Mouse (Mus musculus) midbrain, postnatal 0 days (tissue): ENCODE measurements around the gene Traf2. TPM values are rescaled to one million over a fixed set of nuclear protein-coding genes. Genes with fewer than 3 reads are reported as not detected.

Experiments
- ATAC-seq: fragments of 200-750 bp; cut with Nextera tagmentation; 2 replicates; pipeline ENCODE4 v1.8.0; 2017; ENCODE audit warnings: moderate number of reproducible peaks, mild to moderate bottlenecking, moderate TSS enrichment, moderate library complexity; ENCODE audit not compliant: low FRiP score
- DNase-seq: peaks from one replicate; pipeline ENCODE4 v3.0.0-alpha.2; 2015; ENCODE audit warnings: low spot score
- H3K27ac ChIP-seq: fragments of 300-500 bp; sonication (generic); 2 replicates; pipeline ENCODE4 v1.5.1; 2014; ENCODE audit warnings: low read depth, mild to moderate bottlenecking, low read length, mixed read lengths
- H3K27me3 ChIP-seq: fragments of 300-500 bp; sonication (generic); 2 replicates; pipeline ENCODE4 v1.6.1; 2014; ENCODE audit warnings: low read length, control low read depth, mixed read lengths; ENCODE audit not compliant: insufficient read depth
- H3K36me3 ChIP-seq: fragments of 300-500 bp; sonication (generic); 2 replicates; pipeline ENCODE4 v1.6.1; 2014; ENCODE audit warnings: low read length, control low read depth, mixed read lengths; ENCODE audit not compliant: insufficient read depth
- H3K4me1 ChIP-seq: fragments of 300-500 bp; sonication (generic); 2 replicates; pipeline ENCODE4 v1.6.1; 2014; ENCODE audit warnings: mild to moderate bottlenecking, control low read depth, antibody characterized with exemption, low read length, mixed read lengths; ENCODE audit not compliant: insufficient read depth
- H3K4me2 ChIP-seq: fragments of 300-500 bp; sonication (generic); 2 replicates; pipeline ENCODE4 v1.6.1; 2014; ENCODE audit warnings: low read depth, mild to moderate bottlenecking, low read length, mixed read lengths; ENCODE audit not compliant: poor library complexity, severe bottlenecking
- H3K4me3 ChIP-seq: fragments of 300-500 bp; sonication (generic); 2 replicates; pipeline ENCODE4 v1.5.1; 2014; ENCODE audit warnings: low read depth, mild to moderate bottlenecking, low read length, moderate library complexity
- H3K9ac ChIP-seq: fragments of 300-500 bp; sonication (generic); replicated peaks from 2 replicates; pipeline ENCODE4 v1.6.1; 2014; ENCODE audit warnings: mild to moderate bottlenecking, low read length, moderate library complexity, mixed read lengths; ENCODE audit not compliant: poor library complexity, severe bottlenecking
- H3K9me3 ChIP-seq: fragments of 300-500 bp; sonication (generic); 2 replicates; pipeline ENCODE4 v1.6.1; 2016; ENCODE audit warnings: low read length, control low read depth
- CTCF ChIP-seq: IDR thresholded peaks from 2 replicates; pipeline ENCODE4 v1.5.1; 2016; ENCODE audit warnings: antibody characterized with exemption, mild to moderate bottlenecking
- WGBS: fragments of 180-500 bp; shearing (Covaris S2); extraction: QIAGEN DNeasy Blood & Tissue Kit; methylation state at CpG from one replicate; pipeline ENCODE4 v1.1.7; 2014; 5-methylcytosine and 5-hydroxymethylcytosine counted together
- polyA plus RNA-seq: library from polyadenylated mRNA; unstranded; fragments of >200 nt; fragmentation: Nextera tagmentation; extraction: Ambion mirVana; gene quantifications from 2 replicates; pipeline ENCODE4 v1.2.1, GENCODE M21; 2015
- total RNA-seq: library from RNA; depleted of rRNA; stranded (reverse); fragments of >200 nt; gene quantifications from 2 replicates; pipeline ENCODE4 v1.2.3, GENCODE M21; 2014

Traf2 gene
- total and polyA plus RNA-seq, 2 experiments from 2014 or later: 5.5 to 7.0 TPM

DNA sequence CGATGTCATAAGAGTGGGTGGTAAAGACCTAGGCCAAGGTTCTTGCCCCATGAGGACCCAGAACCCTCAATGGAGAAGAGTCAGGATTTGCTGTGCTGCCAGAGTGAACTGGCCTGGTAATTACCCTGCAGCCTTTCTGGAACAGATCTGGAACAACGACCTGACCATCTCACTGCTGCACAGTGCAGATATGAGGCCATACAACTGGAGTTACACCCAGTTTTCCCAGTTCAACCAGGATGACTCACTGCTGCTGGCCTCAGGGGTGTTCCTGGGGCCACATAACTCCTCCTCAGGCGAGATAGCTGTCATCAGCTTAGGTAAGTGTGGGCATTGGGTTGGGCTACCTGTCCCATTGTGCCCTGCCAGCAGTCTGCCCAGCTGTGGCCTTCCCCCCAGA, 44.0 kb downstream of the Traf2 start:
- H3K9ac ChIP-seq: no peak overlapping the region
- peaks cover 33% of the 10 kb centered on the region for H3K36me3 ChIP-seq
- H3K9me3 ChIP-seq: no peaks in the 10 kb centered on the region
- WGBS: 89% methylated on average over 3 of the region's 3 CpGs
- no peaks in the 10 kb centered on the region for H3K27me3 ChIP-seq
- ATAC-seq (no peak), DNase-seq (no peak)
- no peak overlapping the region for H3K27ac ChIP-seq
- H3K4me2 ChIP-seq: no peak overlapping the region
- peaks cover 11% of the 10 kb centered on the region for H3K4me1 ChIP-seq
- TF ChIP-seq CTCF: no peak
- H3K4me3 ChIP-seq: no peak overlapping the region

DNA sequence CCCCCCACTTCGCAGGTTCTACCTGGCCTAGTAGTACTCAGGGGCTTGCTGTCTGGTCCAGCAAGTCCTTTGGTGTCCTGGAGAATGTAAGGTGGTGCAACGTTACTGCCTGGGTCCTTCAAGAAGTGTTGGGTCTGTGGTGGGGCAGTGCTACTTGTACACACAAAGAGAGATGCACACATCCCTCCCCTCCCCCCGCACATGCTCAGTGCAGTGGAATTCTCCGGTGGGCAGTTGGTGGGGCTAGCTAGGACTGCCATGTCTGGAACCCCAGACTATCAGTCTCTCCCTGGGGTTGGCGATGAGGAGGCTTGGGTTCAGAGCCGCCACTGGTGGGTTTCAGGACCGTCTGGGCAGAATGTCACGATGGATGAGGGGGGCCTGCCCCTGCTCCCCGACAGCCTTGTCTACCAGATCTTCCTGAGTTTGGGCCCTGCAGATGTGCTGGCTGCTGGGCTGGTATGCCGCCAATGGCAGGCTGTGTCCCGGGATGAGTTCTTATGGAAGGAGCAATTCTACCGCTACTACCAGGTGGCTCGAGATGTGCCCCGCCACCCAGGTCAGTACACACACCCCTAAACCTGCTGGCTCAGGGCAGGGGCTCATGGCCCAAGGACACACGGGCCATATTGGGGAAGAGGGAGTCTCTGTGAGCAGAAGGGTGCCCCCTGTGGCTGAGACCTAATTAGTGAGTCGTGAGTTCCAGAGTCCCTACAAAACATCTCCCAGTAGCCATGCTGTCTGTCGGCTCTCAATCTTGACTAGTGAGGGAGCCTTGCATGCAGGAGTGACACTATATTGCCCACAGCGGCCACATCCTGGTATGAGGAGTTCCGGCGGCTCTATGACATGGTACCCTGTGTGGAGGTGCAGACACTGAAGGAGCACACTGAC, 44.9 kb downstream of the Traf2 start, which contains the start of gene C8g:
Gene C8g (minus strand): TSS at position 127 of the 894 bp plus-strand sequence.
- Histone ChIP-seq H3K4me1 (peaks cover 11% of the 10 kb centered on the region), H3K4me3 (peak within 1 kb of the TSS; percentile 86), H3K27me3 (no peaks in the 10 kb centered on the region), H3K9ac (peak within 1 kb of the TSS; percentile 97), H3K9me3 (no peaks in the 10 kb centered on the region), H3K27ac (peak within 1 kb of the TSS; percentile 87), H3K36me3 (peaks cover 33% of the 10 kb centered on the region), H3K4me2 (peak within 1 kb of the TSS; percentile 96)
- 0 out of 2 replicates have a peak, but pooled peaks have one; percentile 3 for TF ChIP-seq CTCF
- 76% methylated on average over 20 of the region's 20 CpGs for WGBS
- ATAC-seq (no peak), DNase-seq (peak; percentile 12)

GRCm38 (mm10) chr2:25500576-25501405, 45.9 kb downstream of the Traf2 start, which contains the start of gene Fbxw5:
TSS of gene Fbxw5 (plus strand) at chr2:25500750.
- H3K9ac ChIP-seq: peak within 1 kb of the TSS; percentile 97
- peak within 1 kb of the TSS; percentile 86 for H3K4me3 ChIP-seq
- no peaks in the 10 kb centered on the region for H3K27me3 ChIP-seq
- WGBS: 2% methylated on average over 35 of the region's 44 CpGs
- H3K27ac ChIP-seq: peak within 1 kb of the TSS; percentile 87
- H3K4me1 ChIP-seq: peaks cover 11% of the 10 kb centered on the region
- DNase-seq (peak; percentile 98), ATAC-seq (peak; percentile 86)
- H3K4me2 ChIP-seq: peak within 1 kb of the TSS; percentile 96
- H3K36me3 ChIP-seq: peaks cover 30% of the 10 kb centered on the region
- TF ChIP-seq CTCF: no peak
- H3K9me3 ChIP-seq: no peaks in the 10 kb centered on the region

DNA sequence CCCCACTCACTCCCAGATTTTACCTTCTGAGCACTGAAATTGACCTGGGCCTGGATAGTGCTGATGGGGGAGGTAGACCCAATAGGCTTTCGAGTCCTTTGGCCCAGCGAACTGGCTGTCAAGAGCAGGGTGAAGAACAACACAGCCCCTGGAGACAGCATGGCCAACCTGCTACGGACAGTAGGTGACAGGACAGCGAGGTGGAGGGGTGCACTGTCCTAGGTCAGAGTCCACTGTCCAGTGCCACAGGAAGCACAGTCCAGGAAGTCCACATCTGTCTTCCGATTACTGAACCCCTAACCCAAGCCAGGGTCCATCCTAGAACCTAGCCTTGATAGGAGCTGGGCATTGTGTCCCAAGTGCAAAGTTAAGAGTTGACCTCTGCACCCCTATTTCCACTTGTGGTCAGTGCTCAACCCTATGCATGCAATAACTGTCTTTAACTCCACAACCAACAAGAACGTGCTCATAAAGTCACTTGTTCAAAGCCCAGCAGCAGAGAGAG, 46.6 kb downstream of the Traf2 start:
- ATAC-seq: no peak
- TF ChIP-seq CTCF: no peak
- H3K4me2 ChIP-seq: peak overlapping the region; percentile 51
- H3K27me3 ChIP-seq: no peaks in the 10 kb centered on the region
- H3K4me3 ChIP-seq: peak overlapping the region; percentile 86
- H3K9ac ChIP-seq: 0 out of 2 replicates have a peak overlapping the region, but pooled peaks have one; percentile 36
- H3K4me1 ChIP-seq: peaks cover 11% of the 10 kb centered on the region
- peaks cover 25% of the 10 kb centered on the region for H3K36me3 ChIP-seq
- 70% methylated on average over 6 of the region's 6 CpGs for WGBS
- DNase-seq: no peak
- peak overlapping the region; percentile 55 for H3K27ac ChIP-seq
- no peaks in the 10 kb centered on the region for H3K9me3 ChIP-seq

GRCm38 (mm10) chr2:25498622-25499478, 47.9 kb downstream of the Traf2 start:
- Histone ChIP-seq H3K4me1 (peaks cover 11% of the 10 kb centered on the region), H3K27me3 (no peaks in the 10 kb centered on the region), H3K9me3 (no peaks in the 10 kb centered on the region), H3K27ac (no peak overlapping the region), H3K4me3 (no peak overlapping the region), H3K4me2 (no peak overlapping the region), H3K9ac (no peak overlapping the region), H3K36me3 (peaks cover 12% of the 10 kb centered on the region; the same call in 1 of the 2 replicates)
- 71% methylated on average over 15 of the region's 15 CpGs for whole genome bisulfite sequencing
- no peak for TF ChIP-seq CTCF
- DNase-seq (no peak), ATAC-seq (no peak)
